In the genomic region with DNA sequence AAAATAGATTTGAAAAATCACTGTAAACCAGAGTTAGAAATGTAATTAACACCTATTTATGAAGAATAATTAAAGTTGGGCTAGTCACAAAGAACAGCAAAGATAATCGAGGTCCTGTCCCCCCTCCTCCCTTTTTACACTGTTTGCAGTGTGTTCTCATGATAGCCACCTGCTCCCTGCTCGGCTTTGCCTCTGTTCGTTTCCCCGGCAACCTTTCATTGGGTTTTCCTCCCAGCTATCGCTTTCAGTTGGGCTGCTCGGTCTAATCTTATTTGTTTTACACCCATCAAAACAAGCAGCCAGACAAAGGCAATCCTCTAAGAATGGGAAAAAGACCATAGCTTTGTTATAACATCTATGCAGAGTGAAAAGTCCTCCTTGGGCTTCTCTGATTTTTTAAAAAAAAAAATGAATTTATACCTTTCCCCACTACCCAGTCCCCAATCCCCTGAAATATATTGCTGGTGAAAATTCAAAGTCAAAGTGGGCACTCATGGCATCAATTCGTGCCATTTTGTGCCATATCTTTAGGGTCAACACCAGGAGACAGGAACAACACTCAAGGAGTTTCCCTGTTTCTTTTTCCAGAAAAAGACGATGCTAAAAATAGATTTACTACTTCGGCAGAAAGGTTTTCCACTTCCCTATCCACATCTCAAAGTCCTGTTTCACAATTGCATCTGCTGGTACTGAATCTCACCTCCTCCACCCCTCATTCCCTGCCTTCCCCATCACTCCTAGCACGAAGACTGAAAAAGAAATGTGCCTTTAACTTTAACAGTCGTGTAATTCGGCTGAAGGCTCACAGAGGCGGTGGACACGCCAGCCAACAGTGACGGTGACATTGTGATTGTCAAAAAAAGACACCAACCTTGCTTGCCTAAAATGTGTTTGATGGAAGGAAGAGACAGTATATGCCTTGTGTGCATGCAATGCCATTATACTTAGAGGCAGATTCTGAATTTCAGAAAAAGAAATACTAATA, we compare ENCODE assay signal across 9 mouse cellular contexts.
A peak's percentile ranks its signal among the peaks of the same experiment; 100 is the strongest.
DNase-seq lines count a peak whose midpoint lies in the region; ATAC-seq and TF ChIP-seq lines count a peak whose summit lies in the region.
"Had no signal": no experiment of that assay in that cellular context is flagged by ENCODE, and none has a peak within 500 bp of the region (broad histone marks: within the 10 kb centered on the region; RNA-seq: fewer than 3 reads in every experiment).

No protein-coding gene starts in this region.

- peak overlapping the region; percentile 57 for H3K4me2 ChIP-seq in heart, embryonic 16.5 days (ENCODE audit: low read depth, low read length)
- peak overlapping the region; percentile 34 for H3K4me2 ChIP-seq in limb, embryonic 15.5 days
- H3K4me2 ChIP-seq in lung, postnatal 0 days (replicated peaks; ENCODE audit: low read depth, low read length) = no peak overlapping the region

- TF ChIP-seq EP300 in lung, postnatal 0 days (IDR thresholded peaks at IDR 0.05) = no peak

- no peaks in the 10 kb centered on the region for H3K36me3 ChIP-seq in heart, embryonic 16.5 days (ENCODE audit: control insufficient read depth, insufficient read depth)
- no peaks in the 10 kb centered on the region for H3K36me3 ChIP-seq in limb, embryonic 15.5 days
- H3K36me3 ChIP-seq in lung, postnatal 0 days (ENCODE audit: insufficient read depth, low read length) = no peaks in the 10 kb centered on the region

- no peak for DNase-seq in heart, adult 11 months
- DNase-seq in cerebellum, adult 9-10 months = peak; percentile 74
- DNase-seq in frontal cortex, postnatal 36 days (ENCODE audit: low spot score in 2 of 2) = peak; percentile 45 to 67
- peak; percentile 44 for DNase-seq in thymus, postnatal 14 days
- DNase-seq in lung, postnatal 0 days (ENCODE audit: low spot score) = no peak

- no peak overlapping the region for H3K27ac ChIP-seq in heart, embryonic 16.5 days (ENCODE audit: low read length)
- H3K27ac ChIP-seq in limb, embryonic 15.5 days = no peak overlapping the region
- no peak overlapping the region for H3K27ac ChIP-seq in lung, postnatal 0 days (ENCODE audit: low read length)

- peak overlapping the region; percentile 26 for H3K4me3 ChIP-seq in heart, embryonic 16.5 days (ENCODE audit: low read length)
- no peak overlapping the region for H3K4me3 ChIP-seq in limb, embryonic 15.5 days
- no peak overlapping the region for H3K4me3 ChIP-seq in lung, postnatal 0 days (ENCODE audit: low read depth, low read length)
- H3K4me3 ChIP-seq: erythroblast, embryonic 14.5 days had no signal

- no peaks in the 10 kb centered on the region for H3K27me3 ChIP-seq in heart, embryonic 16.5 days (ENCODE audit: control insufficient read depth, insufficient read depth, low read length)
- 0 out of 2 replicates have a peak, but pooled peaks cover 5% of the 10 kb centered on the region for H3K27me3 ChIP-seq in limb, embryonic 15.5 days
- H3K27me3 ChIP-seq in lung, postnatal 0 days (replicated peaks; ENCODE audit: insufficient read depth, low read length) = no peaks in the 10 kb centered on the region

- no peaks in the 10 kb centered on the region for H3K9me3 ChIP-seq in heart, embryonic 16.5 days (replicated peaks; ENCODE audit: control insufficient read depth, low read length)
- H3K9me3 ChIP-seq in limb, embryonic 15.5 days = no peaks in the 10 kb centered on the region
- no peaks in the 10 kb centered on the region for H3K9me3 ChIP-seq in lung, postnatal 0 days (ENCODE audit: low read length)

- no peak for TF ChIP-seq CTCF in lung, postnatal 0 days (IDR thresholded peaks at IDR 0.05)

- H3K4me1 ChIP-seq in heart, embryonic 16.5 days (ENCODE audit: control insufficient read depth, insufficient read depth, low read length) = peaks cover 11% of the 10 kb centered on the region
- peaks cover 10% of the 10 kb centered on the region; the same call in 1 of the 2 replicates for H3K4me1 ChIP-seq in limb, embryonic 15.5 days
- H3K4me1 ChIP-seq in lung, postnatal 0 days (ENCODE audit: insufficient read depth, low read depth, low read length) = no peaks in the 10 kb centered on the region

- no peak overlapping the region for H3K9ac ChIP-seq in heart, embryonic 16.5 days (ENCODE audit: low read length)
- no peak overlapping the region for H3K9ac ChIP-seq in limb, embryonic 15.5 days
- H3K9ac ChIP-seq in lung, postnatal 0 days (replicated peaks; ENCODE audit: low read depth) = no peak overlapping the region

- ATAC-seq in heart, embryonic 16.5 days (replicated peaks; ENCODE audit: extremely low read depth, insufficient read depth, low FRiP score) = no peak; the same call in 1 of the 2 replicates
- no peak for ATAC-seq in limb, embryonic 15.5 days (ENCODE audit: insufficient number of reproducible peaks, low FRiP score, low TSS enrichment, low read depth)
- ATAC-seq in megakaryocyte progenitor cell, adult 5-6 weeks (replicated peaks; ENCODE audit: poor library complexity) = no peak
- ATAC-seq in lung, postnatal 0 days = no peak

- 15% methylated on average over 15 of the region's 15 CpGs for WGBS in heart, embryonic 16.5 days
- WGBS in limb, embryonic 15.5 days = 16% methylated on average over 15 of the region's 15 CpGs
- whole genome bisulfite sequencing in lung, postnatal 0 days = 20% methylated on average over 15 of the region's 15 CpGs

Comparison
In these comparisons a context has a peak if more than half of its experiments do, and no peak if none do; other contexts are left out.
1. DNase-seq: peak in cerebellum, adult 9-10 months (single experiment), frontal cortex, postnatal 36 days (2 of 2) and thymus, postnatal 14 days (single experiment); none in heart, adult 11 months (single experiment) and lung, postnatal 0 days (single experiment).